Mouse (Mus musculus) bone marrow macrophage, adult 2 months (primary cell): ENCODE measurements around the gene Golga5. TPM values are rescaled to one million over a fixed set of nuclear protein-coding genes. Genes with fewer than 3 reads are reported as not detected.
"Not testable (repeated sequence)": the region's sequence is repeated elsewhere in the genome, so short reads cannot be mapped to it uniquely, and the experiment has no call there.

Experiments
- H3K27ac ChIP-seq: 2 replicates; pipeline ENCODE4 v1.5.1; 2012; ENCODE audit warnings: low read depth, low read length; ENCODE audit not compliant: insufficient read depth
- H3K4me1 ChIP-seq: 2 replicates; pipeline ENCODE4 v1.6.1; 2012; ENCODE audit warnings: low read length; ENCODE audit not compliant: control insufficient read depth, insufficient read depth
- H3K4me3 ChIP-seq: 2 replicates; pipeline ENCODE4 v1.5.1; 2012; ENCODE audit warnings: mild to moderate bottlenecking, low read length, moderate library complexity; ENCODE audit not compliant: insufficient read depth
- CTCF ChIP-seq: IDR thresholded peaks from 2 replicates; pipeline ENCODE4 v1.5.1; 2012; ENCODE audit warnings: low read depth, mild to moderate bottlenecking, low read length, moderate library complexity
- POLR2A ChIP-seq: IDR thresholded peaks from 2 replicates; pipeline ENCODE4 v1.6.1; 2012; ENCODE audit warnings: mild to moderate bottlenecking, low read depth, low read length, borderline replicate concordance
- polyA plus RNA-seq: library from polyadenylated mRNA; stranded (reverse); fragments of >200 nt; gene quantifications from 2 replicates; pipeline ENCODE4 v1.2.4, GENCODE M21; 2012; ENCODE audit not compliant: missing spikeins, insufficient read depth, insufficient read length

Gene Golga5
- polyA plus RNA-seq, 1 experiment, result 30.3 TPM

- Histone ChIP-seq H3K4me1 (peaks cover 3% of the 10 kb centered on the region), H3K4me3 (no peak overlapping the region), H3K27ac (no peak overlapping the region)
- TF ChIP-seq POLR2A (no peak), CTCF (no peak)
These were observed 5.5 kb downstream of the Golga5 start for GRCm38 (mm10) chr12:102474411-102474810.

- Histone ChIP-seq H3K4me1 (no peaks in the 10 kb centered on the region), H3K4me3 (no peak overlapping the region), H3K27ac (no peak overlapping the region)
- TF ChIP-seq POLR2A, result no peak
- no peak for TF ChIP-seq CTCF
These were observed 11.5 kb downstream of the Golga5 start for GRCm38 (mm10) chr12:102480481-102480880.

GRCm38 (mm10) chr12:102484946-102485345, 16.0 kb downstream of the Golga5 start:
- no peak overlapping the region for H3K27ac ChIP-seq
- no peak for TF ChIP-seq POLR2A
- no peak for TF ChIP-seq CTCF
- no peak overlapping the region for H3K4me3 ChIP-seq
- H3K4me1 ChIP-seq, result no peaks in the 10 kb centered on the region

- Histone ChIP-seq H3K4me1 (peaks cover 5% of the 10 kb centered on the region), H3K27ac (no peak overlapping the region), H3K4me3 (no peak overlapping the region)
- TF ChIP-seq CTCF (no peak), POLR2A (no peak)
These were observed 23.0 kb downstream of the Golga5 start for GRCm38 (mm10) chr12:102491911-102492310.

GRCm38 (mm10) chr12:102495754-102496153, 26.8 kb downstream of the Golga5 start:
- H3K4me3 ChIP-seq, H3K4me1 ChIP-seq: not testable (repeated sequence)
- peak overlapping the region; percentile 78 for H3K27ac ChIP-seq

- no peak overlapping the region for H3K27ac ChIP-seq
- TF ChIP-seq POLR2A, result no peak
- H3K4me3 ChIP-seq, result no peak overlapping the region
- peaks cover 8% of the 10 kb centered on the region for H3K4me1 ChIP-seq
These were observed 29.0 kb downstream of the Golga5 start for GRCm38 (mm10) chr12:102497905-102498304.

- Histone ChIP-seq H3K4me1 (peaks cover 8% of the 10 kb centered on the region), H3K4me3 (no peak overlapping the region), H3K27ac (no peak overlapping the region)
- TF ChIP-seq CTCF, result no peak
- no peak for TF ChIP-seq POLR2A
These were observed 29.8 kb downstream of the Golga5 start for GRCm38 (mm10) chr12:102498726-102499125.

GRCm38 (mm10) chr12:102499210-102499609, 30.3 kb downstream of the Golga5 start:
- H3K4me1 ChIP-seq, result peaks cover 8% of the 10 kb centered on the region
- no peak overlapping the region for H3K27ac ChIP-seq
- no peak overlapping the region for H3K4me3 ChIP-seq
- TF ChIP-seq CTCF (no peak), POLR2A (no peak)

GRCm38 (mm10) chr12:102499723-102500122, 30.8 kb downstream of the Golga5 start:
- Histone ChIP-seq H3K27ac (no peak overlapping the region), H3K4me3 (no peak overlapping the region), H3K4me1 (peaks cover 8% of the 10 kb centered on the region)
- TF ChIP-seq POLR2A (no peak), CTCF (no peak; the same call in 1 of the 2 replicates)

- Histone ChIP-seq H3K4me3 (no peak overlapping the region), H3K27ac (no peak overlapping the region), H3K4me1 (0 out of 2 replicates have a peak, but pooled peaks cover 2% of the 10 kb centered on the region)
- TF ChIP-seq POLR2A, result no peak
- no peak for TF ChIP-seq CTCF
These were observed 32.1 kb downstream of the Golga5 start for GRCm38 (mm10) chr12:102501038-102501437.

- Histone ChIP-seq H3K27ac (no peak overlapping the region), H3K4me1 (0 out of 2 replicates have a peak, but pooled peaks cover 2% of the 10 kb centered on the region), H3K4me3 (no peak overlapping the region)
- no peak for TF ChIP-seq CTCF
- TF ChIP-seq POLR2A, result no peak
These were observed 33.1 kb downstream of the Golga5 start for GRCm38 (mm10) chr12:102501848-102502595.
